Mouse (Mus musculus) bone marrow, adult 2 months (tissue): ENCODE data around the gene Cap2.

Experiments
- CTCF ChIP-seq: fragments of 200-500 bp; IDR thresholded peaks from 2 replicates; pipeline ENCODE4 v1.5.1; 2011; ENCODE audit warnings: low read length, control low read depth; ENCODE audit not compliant: control insufficient read depth, insufficient read depth
- POLR2A ChIP-seq: fragments of 200-500 bp; IDR thresholded peaks from 2 replicates; pipeline ENCODE4 v1.6.1; 2011; ENCODE audit warnings: low read depth, mild to moderate bottlenecking, control low read depth, low read length, borderline replicate concordance; ENCODE audit not compliant: control insufficient read depth

- TF ChIP-seq CTCF (no peak), POLR2A (no peak)
Measured at GRCm38 (mm10) chr13:46545081-46545480, 43.4 kb downstream of the Cap2 start.
